Mouse (Mus musculus) liver, adult 2 months (tissue): ENCODE data around the gene Rmnd5a. TPM values are rescaled to one million over a fixed set of nuclear protein-coding genes. Genes with fewer than 3 reads are reported as not detected.

ENCODE experiments used
- DNase-seq: peaks from one replicate; pipeline ENCODE4 v3.0.0-alpha.2; 2011; ENCODE audit warnings: low read depth, low spot score; ENCODE audit errors: extremely low read depth
- H3K27ac ChIP-seq: fragments of 200-500 bp; replicated peaks from 2 replicates; pipeline ENCODE4 v1.5.1; 2012; ENCODE audit warnings: low read depth, mild to moderate bottlenecking, control low read depth, inconsistent platforms, low read length; ENCODE audit not compliant: insufficient read depth
- H3K27me3 ChIP-seq: fragments of 200-500 bp; 2 replicates; pipeline ENCODE4 v1.6.1; 2012; ENCODE audit warnings: mild to moderate bottlenecking, moderate library complexity, low read length, inconsistent platforms; ENCODE audit not compliant: control insufficient read depth, insufficient read depth
- H3K36me3 ChIP-seq: fragments of 200-500 bp; 2 replicates; pipeline ENCODE4 v1.6.1; 2012; ENCODE audit warnings: low read length, inconsistent platforms; ENCODE audit not compliant: control insufficient read depth, insufficient read depth
- H3K4me1 ChIP-seq: fragments of 200-500 bp; 2 replicates; pipeline ENCODE4 v1.6.1; 2011; ENCODE audit warnings: low read length; ENCODE audit not compliant: control insufficient read depth, insufficient read depth
- H3K4me3 ChIP-seq: fragments of 200-500 bp; 2 replicates; pipeline ENCODE4 v1.5.1; 2011; ENCODE audit warnings: low read depth, mild to moderate bottlenecking, control low read depth, low read length, moderate library complexity; ENCODE audit not compliant: insufficient read depth
- H3K79me2 ChIP-seq: fragments of 200-500 bp; 2 replicates; pipeline ENCODE4 v1.6.1; 2012; ENCODE audit warnings: inconsistent platforms, mild to moderate bottlenecking, low read length, moderate library complexity; ENCODE audit not compliant: control insufficient read depth, insufficient read depth
- H3K9ac ChIP-seq: fragments of 200-500 bp; 2 replicates; pipeline ENCODE4 v1.6.1; 2012; ENCODE audit warnings: low read depth, mild to moderate bottlenecking, control low read depth, inconsistent platforms, low read length
- CTCF ChIP-seq: fragments of 200-500 bp; IDR thresholded peaks from 2 replicates; pipeline ENCODE4 v1.5.1; 2011; ENCODE audit warnings: low read depth, low read length, control low read depth
- POLR2A ChIP-seq: fragments of 200-500 bp; IDR thresholded peaks from 2 replicates; pipeline ENCODE4 v1.6.1; 2011; ENCODE audit warnings: low read length, control low read depth; ENCODE audit not compliant: insufficient read depth; ENCODE audit errors: extremely low read depth
- WGBS: fragments of 180-500 bp; shearing (Covaris S2); methylation state at CpG from one replicate; pipeline ENCODE4 v1.1.7; 2018; 5-methylcytosine and 5-hydroxymethylcytosine counted together
- polyA plus RNA-seq: library from polyadenylated mRNA; depleted of rRNA; stranded (reverse); fragments of >200 nt; gene quantifications from 2 replicates; pipeline ENCODE4 v1.2.3, GENCODE M21; 2012; rRNA removed
- total RNA-seq: library from RNA; depleted of rRNA; stranded (reverse); fragments of >200 nt; gene quantifications from 2 replicates; pipeline ENCODE4 v1.2.3, GENCODE M21; 2014; rRNA removed

The Rmnd5a gene
- total RNA-seq (125 and 136 TPM in 2 replicates), polyA plus RNA-seq (31.1 and 35.3 TPM in 2 replicates)

GRCm38 (mm10) chr6:71440492-71441250, at the start of gene Rmnd5a:
Gene Rmnd5a, minus strand, starts transcription at chr6:71440637.
- peak within 1 kb of the TSS; percentile 98 for H3K9ac ChIP-seq
- DNase-seq, result peak; percentile 97
- WGBS, result under 1% methylated on average over 75 of the region's 75 CpGs
- H3K27ac ChIP-seq, result peak within 1 kb of the TSS; percentile 95
- no peaks in the 10 kb centered on the region for H3K27me3 ChIP-seq
- H3K79me2 ChIP-seq, result peaks cover 29% of the 10 kb centered on the region
- no peaks in the 10 kb centered on the region for H3K36me3 ChIP-seq
- peak within 1 kb of the TSS; percentile 82 for H3K4me3 ChIP-seq
- TF ChIP-seq CTCF (peak; percentile 56), POLR2A (0 out of 2 replicates have a peak, but pooled peaks have one; percentile 26)
- H3K4me1 ChIP-seq, result peaks cover 11% of the 10 kb centered on the region

GRCm38 (mm10) chr6:71487966-71488365, 47.5 kb upstream of the Rmnd5a start:
- DNase-seq, result peak; percentile 62
- no peak overlapping the region for H3K4me3 ChIP-seq
- TF ChIP-seq CTCF (no peak), POLR2A (no peak)
- no peaks in the 10 kb centered on the region for H3K79me2 ChIP-seq
- WGBS, result 14% methylated on average over 4 of the region's 4 CpGs
- H3K27me3 ChIP-seq, result no peaks in the 10 kb centered on the region
- peaks cover 26% of the 10 kb centered on the region for H3K4me1 ChIP-seq
- peak overlapping the region; percentile 58 for H3K9ac ChIP-seq
- H3K27ac ChIP-seq, result peak overlapping the region; percentile 74
- H3K36me3 ChIP-seq, result no peaks in the 10 kb centered on the region

- no peaks in the 10 kb centered on the region for H3K36me3 ChIP-seq
- H3K4me3 ChIP-seq, result no peak overlapping the region
- no peak overlapping the region for H3K9ac ChIP-seq
- TF ChIP-seq POLR2A, result no peak
- no peak for TF ChIP-seq CTCF
- no peak for DNase-seq
- 73% methylated on average over 1 of the region's 1 CpGs for WGBS
- H3K79me2 ChIP-seq, result no peaks in the 10 kb centered on the region
- H3K27ac ChIP-seq, result peak overlapping the region; percentile 64
- no peaks in the 10 kb centered on the region for H3K27me3 ChIP-seq
- H3K4me1 ChIP-seq, result peaks cover 22% of the 10 kb centered on the region
These were observed 46.4 kb upstream of the Rmnd5a start for GRCm38 (mm10) chr6:71486867-71487266.

- Histone ChIP-seq H3K27ac (peak overlapping the region; percentile 77), H3K79me2 (no peaks in the 10 kb centered on the region), H3K4me3 (no peak overlapping the region), H3K9ac (no peak overlapping the region), H3K36me3 (no peaks in the 10 kb centered on the region), H3K4me1 (peaks cover 22% of the 10 kb centered on the region), H3K27me3 (no peaks in the 10 kb centered on the region)
- TF ChIP-seq POLR2A (no peak), CTCF (no peak)
- DNase-seq, result peak; percentile 80
- 20% methylated on average over 2 of the region's 2 CpGs for WGBS
These were observed 45.8 kb upstream of the Rmnd5a start for GRCm38 (mm10) chr6:71486226-71486625.

- DNase-seq, result peak; percentile 61
- H3K27me3 ChIP-seq, result no peaks in the 10 kb centered on the region
- no peaks in the 10 kb centered on the region for H3K79me2 ChIP-seq
- peaks cover 22% of the 10 kb centered on the region for H3K4me1 ChIP-seq
- H3K27ac ChIP-seq, result no peak overlapping the region
- no peak overlapping the region for H3K9ac ChIP-seq
- H3K4me3 ChIP-seq, result no peak overlapping the region
- TF ChIP-seq CTCF (no peak), POLR2A (no peak)
- WGBS, result 19% methylated on average over 5 of the region's 5 CpGs
- H3K36me3 ChIP-seq, result no peaks in the 10 kb centered on the region
These were observed 44.8 kb upstream of the Rmnd5a start for GRCm38 (mm10) chr6:71485246-71485645.

GRCm38 (mm10) chr6:71481136-71481535, 40.7 kb upstream of the Rmnd5a start:
- no peak overlapping the region for H3K9ac ChIP-seq
- no peaks in the 10 kb centered on the region for H3K36me3 ChIP-seq
- no peak for DNase-seq
- peaks cover 13% of the 10 kb centered on the region for H3K4me1 ChIP-seq
- H3K27ac ChIP-seq, result no peak overlapping the region
- 83% methylated on average over 7 of the region's 7 CpGs for WGBS
- H3K4me3 ChIP-seq, result no peak overlapping the region
- TF ChIP-seq CTCF (no peak), POLR2A (no peak)
- H3K27me3 ChIP-seq, result no peaks in the 10 kb centered on the region
- no peaks in the 10 kb centered on the region for H3K79me2 ChIP-seq
